Mouse (Mus musculus) ovary, postnatal 36 days (tissue): Measurements from ENCODE around the gene Olfr1090.

Experiments
- DNase-seq: peaks from one replicate; pipeline ENCODE4 v3.0.0; 2022; ENCODE audit warnings: low spot score, mixed read lengths

Gene Olfr1090

DNA sequence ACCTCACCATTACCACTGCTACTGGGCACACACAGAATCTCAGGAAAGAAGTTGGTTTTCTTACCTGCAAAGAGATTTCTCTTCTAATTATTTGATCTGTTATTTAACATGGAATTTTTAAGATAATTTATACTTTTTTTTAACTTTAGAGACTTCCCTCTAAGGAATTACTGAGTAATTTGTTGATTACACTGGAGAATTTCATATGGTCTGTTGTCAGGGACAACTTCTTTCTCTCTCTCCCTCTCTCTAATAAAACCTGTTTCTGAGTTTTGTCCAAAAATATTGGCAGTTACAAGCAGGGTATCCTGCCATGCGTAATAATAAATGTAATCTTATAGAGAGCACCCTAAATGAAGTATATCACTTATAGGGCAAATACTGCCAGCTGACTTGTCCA is at the start of gene Olfr1090:
Olfr1090 (minus strand) TSS at position 101 of the 400 bp plus-strand sequence.
- DNase-seq, result no peak

DNA sequence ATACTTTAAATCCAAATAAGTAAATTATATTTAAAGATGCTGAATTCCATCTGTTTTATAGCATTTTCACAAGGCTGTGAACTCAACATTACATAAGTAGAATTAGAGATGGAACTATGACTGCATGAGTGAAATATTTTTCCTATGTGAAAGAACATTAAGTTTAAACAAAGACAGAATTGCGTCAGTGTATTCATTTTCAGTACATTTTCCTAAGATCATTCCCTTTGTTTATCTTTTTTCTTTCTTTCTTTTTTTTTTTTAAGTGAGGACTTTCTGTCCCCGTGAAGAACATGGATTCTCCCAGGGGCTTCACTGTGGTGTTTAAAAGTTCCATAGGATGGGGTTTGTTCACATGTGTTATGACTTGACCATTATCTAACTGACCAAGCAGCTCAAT is 23.4 kb upstream of the Olfr1090 start, which contains the start of gene Olfr1093:
Olfr1093 (plus strand) TSS at position 301 of the 400 bp plus-strand sequence.
- DNase-seq, result no peak

DNA sequence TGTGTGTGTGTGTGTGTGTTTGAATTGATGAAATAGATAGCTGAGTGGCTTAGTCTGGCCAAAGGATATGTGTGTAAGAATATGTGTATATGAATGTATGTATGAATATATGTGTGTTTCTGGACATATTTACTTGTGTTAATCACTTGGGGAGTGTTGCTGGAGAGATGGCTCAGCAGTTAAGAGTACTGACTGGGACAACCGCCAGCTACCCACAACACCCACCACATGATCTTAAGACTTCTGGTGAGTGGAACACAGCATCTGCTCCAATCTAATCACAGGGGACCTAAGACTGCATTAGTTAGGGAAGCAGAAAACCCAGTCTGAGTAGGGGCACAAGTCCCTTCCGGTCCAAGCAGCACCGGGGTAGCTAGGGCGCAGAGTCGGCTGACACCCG is 2.3 kb upstream of the Olfr1090 start:
- no peak for DNase-seq

DNA sequence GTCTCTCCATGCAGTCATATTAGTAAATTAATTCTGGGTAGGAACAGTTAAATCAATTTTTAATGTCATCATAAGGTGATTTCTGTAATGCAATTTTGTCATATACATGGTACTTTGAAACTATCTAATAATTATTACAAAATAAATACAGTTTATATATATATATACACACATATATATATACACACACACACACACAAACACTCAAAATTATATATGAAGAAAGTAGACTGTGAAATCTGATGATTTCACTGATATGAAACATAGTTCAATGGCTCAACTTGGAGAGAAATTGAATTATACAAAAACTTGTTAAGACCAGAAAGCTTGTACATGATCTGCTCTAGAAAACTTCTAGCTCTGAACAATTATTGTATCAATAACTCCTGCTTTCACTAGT is 25.2 kb downstream of the Olfr1090 start, which contains the start of gene Olfr1089:
Olfr1089 (minus strand) TSS at position 101 of the 400 bp plus-strand sequence.
- no peak for DNase-seq
